Mouse (Mus musculus) adrenal gland, postnatal 4 days (tissue): ENCODE measurements around the gene Xrcc5. TPM values are rescaled to one million over a fixed set of nuclear protein-coding genes. Genes with fewer than 3 reads are reported as not detected.

ENCODE experiments used
- DNase-seq, 2 experiments: peaks; one replicate each; pipeline ENCODE4 v3.0.0; 2021 to 2022; ENCODE audit warnings: low spot score in 2 of 2, mixed read lengths in 2 of 2
- total RNA-seq, 2 experiments: library from RNA; stranded (reverse); gene quantifications; 2 replicates each; pipeline ENCODE4 v1.2.3; 2021

Xrcc5 gene
- total RNA-seq, 2 experiments from 2014 or later, result 21.8 to 22.8 TPM

DNA sequence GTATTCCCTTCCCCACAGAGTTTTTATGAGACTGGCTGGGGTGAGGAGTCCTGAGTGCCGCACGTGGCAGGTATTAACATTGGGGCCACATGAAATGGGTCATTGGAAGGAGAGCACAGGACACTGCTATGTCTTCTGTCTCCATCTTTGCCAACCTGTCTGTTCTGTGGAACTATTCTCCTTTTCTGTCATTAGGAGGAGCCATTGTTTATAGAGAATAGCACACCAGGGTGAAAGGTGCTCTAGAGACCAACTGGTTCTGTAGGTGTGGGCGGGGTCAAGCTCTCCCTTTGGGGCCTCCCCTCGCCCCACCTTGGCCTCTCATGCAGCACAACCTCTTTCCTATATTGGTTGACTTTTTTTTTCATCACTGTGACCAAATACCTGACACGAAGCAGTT, 129.7 kb downstream of the Xrcc5 start:
- DNase-seq, result no peak

GRCm38 (mm10) chr1:72439146-72439545, 131.9 kb downstream of the Xrcc5 start:
- no peak for DNase-seq

- no peak for DNase-seq
Measured at GRCm38 (mm10) chr1:72442747-72443146, 135.5 kb downstream of the Xrcc5 start.

Other genes starting within 250 kb of the Xrcc5 start
- 1 to 10 TPM; 4.1 to 4.5 TPM for gene Mreg, start 95.1 kb upstream of the Xrcc5 start, total RNA-seq
- gene Pecr, start 23.1 kb upstream of the Xrcc5 start, total RNA-seq, result 10 to 100 TPM; 37.0 to 38.7 TPM
- gene Tmem169, start 23.1 kb upstream of the Xrcc5 start, total RNA-seq, result 1 to 10 TPM; 2.5 to 6.1 TPM
- 1 to 10 TPM; 2.3 to 3.5 TPM for gene March4, start 229.5 kb downstream of the Xrcc5 start, total RNA-seq